Mouse (Mus musculus): ENCODE results near the gene Pak3.

Gene Pak3

GRCm38 (mm10) chrX:143664221-143665150, 146.1 kb downstream of the Pak3 start:
- peak; percentile 38 for DNase-seq

DNA sequence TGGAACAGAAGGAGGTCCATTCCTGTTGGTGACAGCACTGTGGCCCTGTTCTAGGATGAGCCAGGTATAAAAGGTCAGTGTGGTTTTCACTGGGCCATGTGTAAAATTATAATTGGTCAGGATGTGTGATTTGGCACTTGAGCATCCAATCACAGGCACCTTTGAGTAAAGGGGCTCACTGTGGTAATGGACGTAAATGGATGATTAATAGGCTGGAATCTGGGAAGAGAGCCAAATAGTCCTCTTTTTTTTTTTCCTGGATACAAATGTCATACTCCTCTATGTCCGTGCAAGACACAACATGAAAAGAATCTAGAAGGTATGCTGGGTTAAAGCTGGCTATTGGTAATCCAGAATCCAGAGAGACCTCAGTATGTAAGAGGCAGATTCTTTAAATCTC, 147.4 kb downstream of the Pak3 start:
- DNase-seq, result no peak

- peak; percentile 5 for DNase-seq
These were observed 148.6 kb downstream of the Pak3 start for GRCm38 (mm10) chrX:143666991-143667390.

DNA sequence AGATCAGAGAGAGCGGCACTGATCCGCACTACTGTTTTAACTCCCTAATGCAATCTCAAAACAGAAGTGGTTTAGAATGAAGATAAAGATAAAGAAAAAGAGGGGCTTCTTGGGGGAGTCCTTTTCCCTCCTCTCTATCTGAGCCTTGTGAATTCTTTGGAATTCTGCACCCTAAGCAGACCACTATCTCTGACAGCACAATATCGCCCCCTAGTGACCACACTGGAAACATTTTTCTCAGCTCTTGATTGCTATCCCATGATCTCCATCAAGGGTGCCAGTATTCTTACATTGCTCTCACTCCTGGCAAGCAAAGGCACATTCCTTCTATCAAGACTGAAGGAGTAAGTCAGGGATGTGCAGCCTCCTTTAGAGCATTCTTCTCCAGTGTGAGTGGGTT, 149.9 kb downstream of the Pak3 start:
- DNase-seq, result peak; percentile 44

DNA sequence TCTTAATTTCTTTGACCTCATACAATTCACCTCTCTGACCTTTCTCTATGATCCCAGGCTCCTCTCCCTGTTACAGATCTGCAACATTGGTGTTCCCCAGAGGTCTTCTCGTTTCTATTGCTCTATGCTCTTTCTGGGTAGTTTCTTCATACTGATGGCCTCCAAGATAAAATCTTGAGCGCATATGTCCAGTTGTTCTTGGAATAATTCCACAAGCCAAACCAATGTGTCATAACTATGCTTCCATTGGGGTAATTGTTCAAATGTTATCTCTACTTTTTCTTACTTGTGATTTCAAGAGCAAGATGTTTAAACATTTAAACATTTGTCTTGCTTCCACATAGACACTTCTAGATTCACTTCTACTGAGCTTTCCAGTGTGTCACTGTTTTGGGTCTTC, 160.2 kb downstream of the Pak3 start:
- DNase-seq, result no peak

GRCm38 (mm10) chrX:143722250-143722649, 203.9 kb downstream of the Pak3 start:
- no peak for DNase-seq

- no peak for DNase-seq
These were observed 207.0 kb downstream of the Pak3 start for GRCm38 (mm10) chrX:143725411-143725810.

DNA sequence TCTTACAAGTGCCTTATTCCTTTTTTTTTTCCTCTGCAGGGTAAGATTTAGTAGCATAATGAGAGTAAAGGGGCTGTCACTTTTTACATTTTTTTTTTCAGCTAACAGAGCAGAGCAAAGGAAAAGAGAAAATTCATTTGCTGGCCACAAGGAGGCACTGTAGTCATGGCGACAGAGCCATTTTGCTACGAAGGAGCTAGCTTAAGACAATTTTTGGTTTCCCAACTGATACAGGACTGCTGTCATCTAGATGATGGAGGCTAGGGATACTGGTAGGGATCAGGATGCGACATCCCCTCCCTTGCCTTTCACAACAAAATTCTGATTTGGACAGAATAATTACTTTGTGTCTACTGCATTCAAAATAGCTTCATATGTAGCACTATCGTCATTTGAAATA, 217.6 kb downstream of the Pak3 start:
- DNase-seq, result peak; percentile 21

DNA sequence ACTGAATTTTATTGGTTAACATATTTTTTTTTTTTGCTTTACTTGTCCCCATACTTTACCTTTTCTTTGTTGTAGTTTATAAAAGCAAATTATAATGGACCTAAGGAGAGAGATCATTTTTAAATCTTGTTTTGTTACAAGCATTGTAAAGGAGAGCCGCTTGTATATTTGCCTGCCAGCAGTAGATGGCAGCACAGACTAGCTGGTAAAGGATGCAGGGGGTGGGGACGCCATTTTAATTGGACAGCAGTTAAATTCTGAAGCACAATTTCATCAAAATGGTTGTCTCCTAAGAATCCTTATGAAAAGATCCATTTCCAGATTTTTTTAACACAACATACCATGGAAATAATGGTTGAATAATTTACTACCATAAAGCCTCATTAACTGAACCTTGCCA, 220.8 kb downstream of the Pak3 start:
- peak; percentile 60 for DNase-seq

GRCm38 (mm10) chrX:143762556-143762955, 244.2 kb downstream of the Pak3 start:
- peak; percentile 5 for DNase-seq

DNA sequence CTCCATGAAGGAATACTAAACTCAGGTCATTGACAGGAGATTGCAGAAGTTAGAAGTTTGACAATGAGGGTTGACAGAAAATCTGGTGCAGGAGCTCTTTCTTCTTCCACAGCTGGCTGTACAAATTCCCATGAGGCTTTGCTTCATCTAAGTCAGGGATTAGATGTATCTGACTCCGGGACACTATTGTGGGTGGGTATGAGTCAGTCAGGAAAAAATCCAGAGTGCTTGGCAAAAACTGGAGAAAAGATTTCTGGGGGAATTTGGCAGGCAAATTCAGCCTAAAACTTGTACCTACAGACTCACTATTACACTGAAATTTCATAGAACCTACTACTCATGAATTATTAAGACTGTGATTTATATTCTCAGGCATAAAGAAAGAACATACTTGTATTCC, 297.6 kb downstream of the Pak3 start:
- DNase-seq, result no peak

DNA sequence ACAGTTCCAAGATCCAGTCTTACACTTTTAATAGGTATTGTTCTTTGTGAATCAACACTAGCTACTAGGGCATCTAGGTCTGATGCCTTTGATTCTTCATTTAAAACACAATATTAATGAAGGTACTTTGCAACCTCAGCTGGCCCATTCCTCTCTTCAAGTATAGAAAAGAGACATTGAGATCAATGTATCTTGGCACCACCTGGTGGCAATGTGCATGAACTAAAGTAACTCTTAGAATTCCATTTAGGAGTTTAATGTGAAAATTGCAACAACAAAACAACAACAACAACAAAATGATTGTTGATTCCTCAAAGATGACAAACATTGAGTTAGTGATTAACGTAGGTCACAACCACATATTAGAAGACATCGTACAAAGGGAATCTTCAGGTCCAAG, 300.6 kb downstream of the Pak3 start:
- no peak for DNase-seq

GRCm38 (mm10) chrX:143826521-143826920, 308.1 kb downstream of the Pak3 start:
- DNase-seq, result no peak

- DNase-seq, result peak; percentile 21
These were observed 308.8 kb downstream of the Pak3 start, which contains the start of gene Capn6 for GRCm38 (mm10) chrX:143827212-143827611. Gene Capn6, minus strand, starts transcription at chrX:143827414.

DNA sequence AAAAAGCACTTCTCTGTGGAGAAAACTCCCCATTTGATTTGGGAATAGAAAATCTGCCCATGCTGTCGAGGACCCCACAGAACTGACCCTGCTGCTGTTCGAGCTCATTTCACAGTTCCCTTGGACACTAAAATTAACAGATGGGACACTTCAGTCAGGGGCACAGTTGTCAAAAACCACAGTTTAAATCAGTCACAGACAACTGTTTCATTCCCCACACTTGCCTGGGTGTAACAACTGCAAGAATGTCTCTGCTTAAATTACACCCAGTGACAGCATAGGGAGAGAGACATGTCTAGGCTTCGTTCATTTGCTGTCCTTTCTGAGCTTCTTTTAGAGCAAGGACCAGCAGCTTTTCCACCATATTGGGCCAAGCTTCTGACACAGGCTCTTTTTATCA, 328.2 kb downstream of the Pak3 start:
- DNase-seq, result no peak
